Mouse (Mus musculus): ENCODE measurements around the gene Mrc2.

DNA sequence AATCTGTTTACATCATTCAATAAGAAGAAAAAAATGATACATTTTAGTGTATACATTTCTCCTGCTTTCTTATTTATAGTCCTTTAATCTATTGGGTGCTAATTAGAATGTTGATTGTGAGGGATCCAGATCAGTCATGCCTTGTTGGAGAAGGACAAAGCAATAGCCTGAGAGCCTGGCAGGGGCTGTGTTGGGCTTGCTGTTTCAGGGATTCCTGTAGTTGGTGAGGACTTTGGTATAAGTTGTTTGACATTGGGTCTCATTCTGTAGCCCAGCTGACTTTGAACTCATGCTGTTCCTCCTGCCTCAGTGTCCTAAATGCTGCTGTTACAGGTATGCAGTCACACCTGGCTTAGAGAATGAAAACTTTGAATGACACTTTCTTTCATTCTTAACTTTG, 27.9 kb upstream of the Mrc2 start:
- TF ChIP-seq CTCF (IDR thresholded peaks at IDR 0.05; ENCODE audit: low read depth) (no peak), EP300 (IDR thresholded peaks at IDR 0.05; ENCODE audit: low read depth) (no peak)
